Mouse (Mus musculus) liver, postnatal 0 days (tissue): ENCODE data around the gene Vars.

Experiments
- CTCF ChIP-seq: sonication (generic); IDR thresholded peaks from 2 replicates; pipeline ENCODE4 v1.5.1; 2016; ENCODE audit warnings: antibody characterized with exemption, low read depth
- EP300 ChIP-seq: IDR thresholded peaks from 2 replicates; pipeline ENCODE4 v1.6.1; 2016; ENCODE audit warnings: antibody characterized with exemption, low read depth, mild to moderate bottlenecking

GRCm38 (mm10) chr17:34953258-34953657 is 47.5 kb upstream of the Vars start:
- TF ChIP-seq CTCF (no peak), EP300 (no peak)
